10 mouse cellular contexts compared by ENCODE assay signal in the genomic region with DNA sequence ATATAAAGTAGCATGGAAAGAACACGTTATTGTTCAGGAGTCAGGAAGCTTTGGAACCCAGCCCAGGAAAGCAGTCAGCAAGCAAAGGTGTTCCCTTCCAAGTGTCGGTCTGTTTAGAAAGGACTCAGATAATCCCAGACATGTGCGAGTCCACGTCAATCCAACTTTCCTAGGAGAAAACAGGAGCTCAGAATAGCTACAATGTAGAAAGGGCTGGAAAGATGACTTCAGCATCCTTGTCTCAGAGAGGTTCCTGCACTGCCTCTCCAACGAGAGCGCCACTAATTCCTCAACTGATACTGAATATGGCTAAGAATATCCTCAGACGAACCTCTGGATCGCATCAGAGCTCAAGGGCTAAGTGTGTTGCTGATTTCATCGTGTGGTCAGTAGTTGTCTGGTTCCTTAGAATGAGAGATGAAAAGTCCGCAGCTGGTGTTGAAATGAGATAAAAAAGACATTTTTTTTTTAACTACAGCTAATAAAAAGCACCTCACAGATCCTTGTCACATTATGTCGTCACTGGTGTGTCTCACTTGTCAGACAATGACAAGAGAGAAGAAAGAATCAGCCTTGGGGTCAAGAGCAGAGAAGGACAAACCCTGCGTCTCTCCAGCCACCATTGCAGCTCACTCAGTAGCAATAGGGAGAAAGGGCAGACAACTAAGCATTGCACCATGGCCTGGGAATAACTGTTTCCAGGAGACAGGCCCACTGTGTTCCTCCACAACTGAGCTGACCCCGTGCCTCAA. TPM values are rescaled to one million over a fixed set of nuclear protein-coding genes. Genes with fewer than 3 reads are reported as not detected.
DNase-seq lines count a peak whose midpoint lies in the region; ATAC-seq and TF ChIP-seq lines count a peak whose summit lies in the region.
"Had no signal": no experiment of that assay in that cellular context is flagged by ENCODE, and none has a peak within 500 bp of the region (broad histone marks: within the 10 kb centered on the region; RNA-seq: fewer than 3 reads in every experiment).

No protein-coding gene starts in this region.

- peak; percentile 14 to 26; a peak in 2 of 4 replicates for TF ChIP-seq EP300 in MEL (IDR thresholded peaks at IDR 0.05; ENCODE audit: low read depth in 1 of 2, low read length in 2 of 2)
- TF ChIP-seq EP300 in heart, adult 2 months (IDR thresholded peaks at IDR 0.05; ENCODE audit: insufficient read depth, low read depth, low read length) = peak; percentile 85

- DNase-seq in hindbrain, embryonic 10.5 days (ENCODE audit: low spot score) = no peak
- DNase-seq in hindbrain, postnatal 0 days (ENCODE audit: low spot score) = no peak
- DNase-seq in MEL (ENCODE audit: low read depth, low spot score) = no peak
- peak in 1 of 2 experiments; percentile 75 for DNase-seq in heart, adult 2 months
- no peak for DNase-seq in urinary bladder, adult 18-20 months (ENCODE audit: low spot score in 2 of 2)
- DNase-seq in ovary, postnatal 10 days (ENCODE audit: low spot score) = no peak
- DNase-seq: right cerebral cortex, postnatal 25 days had no signal

- H3K79me2 ChIP-seq in MEL (ENCODE audit: control insufficient read depth, insufficient read depth, low read length, poor library complexity) = no peaks in the 10 kb centered on the region
- H3K79me2 ChIP-seq in heart, adult 2 months (replicated peaks; ENCODE audit: control insufficient read depth, insufficient read depth, low read length) = no peaks in the 10 kb centered on the region; the same call in none of the 2 replicates

- no peak for TF ChIP-seq CTCF in hindbrain, postnatal 0 days (IDR thresholded peaks at IDR 0.05; ENCODE audit: low read depth)
- TF ChIP-seq CTCF in MEL (IDR thresholded peaks at IDR 0.05 in 2 of 3, conservative IDR thresholded peaks at IDR 0.05 in 1 of 3; ENCODE audit: control insufficient read depth in 1 of 3, insufficient read depth in 1 of 3, low read depth in 2 of 3, low read length in 3 of 3, poor library complexity in 1 of 3, severe bottlenecking in 1 of 3) = no peak
- TF ChIP-seq CTCF in heart, adult 2 months (IDR thresholded peaks at IDR 0.05) = no peak

- no peaks in the 10 kb centered on the region for H3K9me3 ChIP-seq in hindbrain, embryonic 10.5 days
- no peaks in the 10 kb centered on the region for H3K9me3 ChIP-seq in hindbrain, postnatal 0 days (ENCODE audit: low read length)
- no peaks in the 10 kb centered on the region for H3K9me3 ChIP-seq in MEL (replicated peaks; ENCODE audit: insufficient read depth, low read length)
- no peaks in the 10 kb centered on the region for H3K9me3 ChIP-seq in liver, embryonic 16.5 days (replicated peaks; ENCODE audit: control insufficient read depth, low read length)

- H3K4me3 ChIP-seq in hindbrain, embryonic 10.5 days = no peak overlapping the region
- no peak overlapping the region for H3K4me3 ChIP-seq in hindbrain, postnatal 0 days (ENCODE audit: low read length)
- H3K4me3 ChIP-seq in MEL (ENCODE audit: control insufficient read depth in 1 of 2, insufficient read depth in 1 of 2, low read depth in 2 of 2, low read length in 2 of 2) = peak overlapping the region; percentile 31 to 41
- H3K4me3 ChIP-seq in heart, adult 2 months = no peak overlapping the region
- H3K4me3 ChIP-seq in liver, embryonic 16.5 days (ENCODE audit: low read depth, low read length) = no peak overlapping the region

- intact Hi-C loops in heart, adult 2 months (cut with DNase I) = loop anchor here (5.0 kb wide), 1 partner anchor 33 kb away; no protein-coding TSS in a partner anchor

- H3K4me1 ChIP-seq in hindbrain, embryonic 10.5 days (replicated peaks) = peaks cover 20% of the 10 kb centered on the region
- H3K4me1 ChIP-seq in hindbrain, postnatal 0 days (ENCODE audit: insufficient read depth, low read length) = peaks cover 9% of the 10 kb centered on the region
- peaks cover 5 to 14% of the 10 kb centered on the region in 2 experiments for H3K4me1 ChIP-seq in MEL (ENCODE audit: control insufficient read depth in 1 of 2, insufficient read depth in 2 of 2, low read length in 2 of 2)
- peaks cover 37% of the 10 kb centered on the region for H3K4me1 ChIP-seq in heart, adult 2 months (ENCODE audit: control insufficient read depth, insufficient read depth, low read length)
- peaks cover 14% of the 10 kb centered on the region for H3K4me1 ChIP-seq in liver, embryonic 16.5 days (ENCODE audit: control insufficient read depth, low read depth, low read length)

- 68% methylated on average over 13 of the region's 13 CpGs for WGBS in hindbrain, embryonic 10.5 days
- 58% methylated on average over 13 of the region's 13 CpGs for WGBS in hindbrain, postnatal 0 days
- 13% methylated on average over 13 of the region's 13 CpGs for WGBS in heart, adult 2 months
- 43% methylated on average over 13 of the region's 13 CpGs for WGBS in liver, embryonic 16.5 days (ENCODE audit: insufficient replicate concordance)

- H3K27me3 ChIP-seq in hindbrain, embryonic 10.5 days (ENCODE audit: insufficient read depth, poor library complexity, severe bottlenecking) = no peaks in the 10 kb centered on the region
- H3K27me3 ChIP-seq in hindbrain, postnatal 0 days (ENCODE audit: insufficient read depth, low read length) = no peaks in the 10 kb centered on the region
- H3K27me3 ChIP-seq in MEL (ENCODE audit: control insufficient read depth in 1 of 2, insufficient read depth in 2 of 2, low read length in 2 of 2) = no peaks in the 10 kb centered on the region
- no peaks in the 10 kb centered on the region for H3K27me3 ChIP-seq in heart, adult 2 months (ENCODE audit: control insufficient read depth, insufficient read depth, low read length)
- H3K27me3 ChIP-seq in liver, embryonic 16.5 days (ENCODE audit: control insufficient read depth, insufficient read depth, low read depth, low read length) = no peaks in the 10 kb centered on the region

- no peak overlapping the region for H3K4me2 ChIP-seq in hindbrain, postnatal 0 days (ENCODE audit: low read depth, low read length)
- H3K4me2 ChIP-seq in liver, embryonic 16.5 days (ENCODE audit: low read depth, low read length) = peak overlapping the region; percentile 12

- H3K27ac ChIP-seq in hindbrain, embryonic 10.5 days = peak overlapping the region; percentile 56
- no peak overlapping the region for H3K27ac ChIP-seq in hindbrain, postnatal 0 days
- peak overlapping the region; percentile 39 for H3K27ac ChIP-seq in MEL (ENCODE audit: control insufficient read depth, low read depth, low read length)
- H3K27ac ChIP-seq in heart, adult 2 months = peak overlapping the region; percentile 78
- H3K27ac ChIP-seq in liver, embryonic 16.5 days (ENCODE audit: low read length) = peak overlapping the region; percentile 29
- H3K27ac ChIP-seq: kidney, postnatal 0 days had no signal

- no peak for TF ChIP-seq RAD21 in MEL (IDR thresholded peaks at IDR 0.05; ENCODE audit: low read depth, low read length)

- no peaks in the 10 kb centered on the region for H3K36me3 ChIP-seq in hindbrain, embryonic 10.5 days
- no peaks in the 10 kb centered on the region for H3K36me3 ChIP-seq in hindbrain, postnatal 0 days (ENCODE audit: insufficient read depth, low read length)
- peaks cover 0 to 8% of the 10 kb centered on the region in 2 experiments; a peak in 2 of 4 replicates for H3K36me3 ChIP-seq in MEL (ENCODE audit: control insufficient read depth in 1 of 2, insufficient read depth in 2 of 2, low read length in 2 of 2)
- peaks cover 25% of the 10 kb centered on the region for H3K36me3 ChIP-seq in heart, adult 2 months (ENCODE audit: control insufficient read depth, insufficient read depth, low read length)
- no peaks in the 10 kb centered on the region for H3K36me3 ChIP-seq in liver, embryonic 16.5 days (ENCODE audit: control insufficient read depth, insufficient read depth)

- no peak overlapping the region for H3K9ac ChIP-seq in hindbrain, postnatal 0 days (replicated peaks; ENCODE audit: low read length)
- no peak overlapping the region for H3K9ac ChIP-seq in MEL (ENCODE audit: control insufficient read depth, low read depth, low read length, poor library complexity, severe bottlenecking)
- H3K9ac ChIP-seq in heart, adult 2 months (ENCODE audit: low read depth, low read length) = peak overlapping the region; percentile 40
- peak overlapping the region; percentile 30 for H3K9ac ChIP-seq in liver, embryonic 16.5 days (ENCODE audit: low read depth, low read length)

- TF ChIP-seq POLR2A in MEL (IDR thresholded peaks at IDR 0.05; ENCODE audit: control insufficient read depth in 1 of 2, insufficient read depth in 1 of 2, low read depth in 1 of 2, low read length in 2 of 2, poor library complexity in 1 of 2) = no peak
- 0 out of 2 replicates have a peak, but pooled peaks have one; percentile 29 for TF ChIP-seq POLR2A in heart, adult 2 months (IDR thresholded peaks at IDR 0.05; ENCODE audit: insufficient read depth, low read depth, low read length)

- ATAC-seq in hindbrain, postnatal 0 days = no peak
- peak; percentile 42; the same call in 1 of the 2 replicates for ATAC-seq in liver, embryonic 16.5 days (ENCODE audit: low read depth)
- ATAC-seq in activated CD4-positive, CD25-positive, alpha-beta regulatory T cell, adult 4 months = no peak

TF ChIP-seq in MEL, 35 proteins besides CTCF, POLR2A, EP300 and RAD21 (continues in another document):
- TF ChIP-seq BHLHE40 (IDR thresholded peaks at IDR 0.05; ENCODE audit: borderline replicate concordance, low read depth, low read length) = no peak
- TF ChIP-seq TCF12 (IDR thresholded peaks at IDR 0.05; ENCODE audit: low read depth, low read length) = peak; percentile 21; the same call in 1 of the 2 replicates
- TF ChIP-seq ZNF384 (IDR thresholded peaks at IDR 0.05; ENCODE audit: low read depth, low read length) = peak; percentile 68; the same call in 1 of the 2 replicates
- TF ChIP-seq HCFC1 (IDR thresholded peaks at IDR 0.05; ENCODE audit: low read depth, low read length) = 0 out of 2 replicates have a peak, but pooled peaks have one; percentile 16
- 0 out of 2 replicates have a peak, but pooled peaks have one; percentile 31 for TF ChIP-seq GATA1 (IDR thresholded peaks at IDR 0.05; ENCODE audit: low read depth, low read length)
- TF ChIP-seq SMC3 (IDR thresholded peaks at IDR 0.05; ENCODE audit: low read depth, low read length) = no peak
- peak; percentile 56 for TF ChIP-seq ETS1 (IDR thresholded peaks at IDR 0.05; ENCODE audit: low read depth, low read length)
- no peak for TF ChIP-seq ZKSCAN1 (IDR thresholded peaks at IDR 0.05; ENCODE audit: low read depth, low read length)

RNA-seq across cellular contexts. Expression of a gene that starts 47.5 kb away (rescaled TPM):
- polyA plus RNA-seq in hindbrain, embryonic 10.5 days (2016; fragmentation: Nextera tagmentation; extraction: Ambion mirVana) = 6.8 and 8.2 TPM in 2 replicates
- 12.7 and 22.3 TPM in 2 replicates for total RNA-seq in hindbrain, postnatal 0 days (2014; rRNA removed)
- 16.5 and 17.3 TPM in 2 replicates for polyA plus RNA-seq in hindbrain, postnatal 0 days (2015; fragmentation: Nextera tagmentation; extraction: Ambion mirVana)
- total RNA-seq in MEL (2012; rRNA removed) = 2.8 and 3.3 TPM in 2 replicates
- 1 to 10 TPM in 1 of 2 experiments, not detected in 1; 6.1 TPM for polyA plus RNA-seq in MEL (2012; ENCODE audit: insufficient read depth in 1 of 2, insufficient read length in 2 of 2, low read depth in 1 of 2, low replicate concordance in 2 of 2, missing spikeins in 1 of 2)
- total RNA-seq in heart, adult 2 months (2021) = 10 to 100 TPM; 14.8 to 17.1 TPM
- 7.5 and 10.7 TPM in 2 replicates for polyA plus RNA-seq in heart, adult 2 months (2012; rRNA removed)
- 4.1 and 4.5 TPM in 2 replicates for polyA plus RNA-seq in liver, embryonic 16.5 days (2015; fragmentation: Nextera tagmentation; extraction: Ambion mirVana)
- polyA plus RNA-seq in activated CD4-positive, CD25-positive, alpha-beta regulatory T cell, adult 4 months (2017; shearing (Covaris generic)) = 10 to 100 TPM; 24.1 to 24.4 TPM

Comparison
In these comparisons a context has a peak if more than half of its experiments do, and no peak if none do; other contexts are left out.
1. H3K4me3 ChIP-seq: peak in MEL (2 of 2); none in hindbrain, embryonic 10.5 days (single experiment), hindbrain, postnatal 0 days (single experiment), heart, adult 2 months (single experiment) and liver, embryonic 16.5 days (single experiment).
2. H3K9ac ChIP-seq: peak in heart, adult 2 months (single experiment) and liver, embryonic 16.5 days (single experiment); none in hindbrain, postnatal 0 days (single experiment) and MEL (single experiment).